Mouse (Mus musculus) kidney, postnatal 36 days (tissue): ENCODE results near the gene Alx1.
A peak's percentile ranks its signal among the peaks of the same experiment; 100 is the strongest.

ENCODE experiments used
- DNase-seq, 2 experiments: peaks; one replicate each; pipeline ENCODE4 v3.0.0; 2021 to 2022; ENCODE audit warnings: mixed read lengths in 2 of 2

The Alx1 gene

GRCm38 (mm10) chr10:103029730-103030490, at the start of gene Alx1:
Gene Alx1, minus strand, starts transcription at chr10:103030215.
- peak in 1 of 2 experiments; percentile 12 for DNase-seq

GRCm38 (mm10) chr10:103049593-103049992, 19.6 kb upstream of the Alx1 start:
- DNase-seq: no peak

DNA sequence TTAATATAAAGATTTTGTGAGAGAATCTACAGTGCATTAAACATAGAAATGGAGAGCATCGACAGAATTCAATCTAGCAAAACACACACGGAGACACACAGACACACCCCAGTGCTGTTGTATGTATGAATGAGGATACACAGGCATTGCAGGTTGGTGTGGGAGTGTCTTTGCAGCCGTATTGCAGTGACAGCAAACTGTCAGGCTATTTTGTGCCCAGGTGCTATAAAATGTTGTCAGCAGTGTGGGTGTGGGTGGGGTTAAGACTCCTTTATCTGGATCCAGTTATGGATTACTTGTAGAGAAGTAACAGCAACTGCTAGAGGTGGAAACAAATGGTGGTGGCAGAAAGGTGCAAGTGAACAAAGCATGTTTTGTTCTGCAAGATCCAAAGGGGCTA, 16.6 kb upstream of the Alx1 start:
- no peak for DNase-seq

DNA sequence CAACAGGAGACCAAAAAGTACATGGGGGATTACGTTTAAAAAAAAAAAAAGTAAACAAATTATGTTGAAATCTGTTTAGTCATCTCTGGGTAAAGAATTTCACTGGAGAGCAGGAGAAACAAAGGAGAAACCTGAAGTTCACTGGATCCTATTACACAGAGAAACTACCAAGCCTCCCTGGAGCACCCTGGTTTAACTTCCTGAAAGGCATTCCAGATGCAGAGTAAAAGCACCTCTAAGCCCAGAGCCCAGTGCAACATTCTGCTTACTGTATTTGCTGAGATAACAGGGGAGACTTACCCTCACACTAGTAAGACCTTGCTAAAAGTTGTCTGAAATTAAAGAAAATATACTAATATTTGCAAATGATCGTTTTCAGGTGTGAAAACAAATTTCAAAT, 15.0 kb upstream of the Alx1 start:
- no peak for DNase-seq

- no peak for DNase-seq
These were observed 5.1 kb upstream of the Alx1 start for GRCm38 (mm10) chr10:103035002-103035640.

DNA sequence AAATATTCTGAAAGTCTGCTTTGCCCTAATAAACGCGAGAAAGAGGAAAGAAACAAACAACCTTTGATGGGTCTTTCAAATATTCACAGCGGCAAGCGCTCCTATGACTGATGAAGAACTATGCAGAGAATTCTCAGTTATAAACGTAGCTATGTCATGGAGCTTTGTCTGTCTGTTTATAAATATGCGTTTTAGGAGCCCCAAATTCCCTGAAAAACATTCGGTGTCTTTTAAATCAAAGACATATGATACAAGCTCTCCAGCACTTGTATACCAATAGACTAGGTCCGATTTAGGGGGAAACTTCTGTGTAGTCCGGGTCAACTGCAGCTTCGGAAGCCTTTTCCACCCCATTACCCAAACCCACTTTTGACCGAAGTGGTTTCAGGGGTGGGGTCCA, 916 bp upstream of the Alx1 start:
- no peak for DNase-seq

- DNase-seq: no peak
These were observed 784 bp downstream of the Alx1 start for GRCm38 (mm10) chr10:103029132-103029729.

- DNase-seq: peak; percentile 30 to 56
These were observed 1.5 kb downstream of the Alx1 start for GRCm38 (mm10) chr10:103028253-103029131.

GRCm38 (mm10) chr10:103027931-103028252, 2.1 kb downstream of the Alx1 start:
- DNase-seq: peak in 1 of 2 experiments; percentile 6

- no peak for DNase-seq
These were observed 2.6 kb downstream of the Alx1 start for GRCm38 (mm10) chr10:103027226-103027930.

DNA sequence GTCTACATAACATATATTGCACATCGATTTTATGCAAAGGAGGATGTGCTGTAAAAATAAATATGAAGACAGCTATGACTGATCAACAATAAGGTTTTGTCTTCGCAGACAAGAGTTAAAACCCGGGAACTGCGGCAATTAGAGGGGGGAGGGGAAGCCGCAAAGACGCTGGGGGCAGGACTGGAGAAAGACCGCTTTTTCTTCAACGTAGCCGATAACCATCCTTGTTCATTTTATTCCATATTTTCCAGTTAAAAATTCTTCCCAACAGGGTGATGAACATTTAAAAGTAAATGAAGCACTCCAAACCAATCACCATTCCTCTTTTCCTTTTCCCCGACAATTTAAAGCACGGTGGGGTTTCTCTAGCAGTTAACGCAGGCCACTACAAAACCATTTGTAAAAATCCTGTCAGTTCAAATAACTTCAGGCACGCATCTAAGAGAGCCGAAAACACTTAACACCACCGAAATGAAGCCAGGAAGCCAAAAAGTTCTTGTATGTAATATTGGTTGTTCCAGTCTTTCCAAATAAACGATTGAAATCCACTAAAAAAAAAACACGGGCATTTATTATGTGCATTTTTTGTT, 3.3 kb downstream of the Alx1 start:
- DNase-seq: no peak

DNA sequence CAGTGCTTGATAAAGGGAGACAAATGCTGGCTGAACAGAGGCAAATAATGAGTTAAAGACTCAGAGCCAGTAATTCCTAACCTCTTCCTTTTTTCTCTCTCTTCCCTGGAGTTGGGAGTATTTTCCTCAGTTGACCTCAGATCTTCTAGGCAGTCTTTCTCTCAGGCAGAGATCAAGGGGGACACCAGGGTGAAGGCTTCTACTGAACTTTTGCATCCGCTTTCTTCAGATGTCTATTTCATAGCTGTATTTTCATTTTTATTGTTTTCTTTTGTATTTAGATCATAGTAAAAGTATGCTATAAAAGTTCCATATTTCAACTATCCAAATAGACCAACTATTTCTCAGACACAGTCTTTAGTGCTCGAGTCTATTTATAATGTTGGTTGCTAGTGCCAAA, 27.5 kb downstream of the Alx1 start:
- DNase-seq: no peak

DNA sequence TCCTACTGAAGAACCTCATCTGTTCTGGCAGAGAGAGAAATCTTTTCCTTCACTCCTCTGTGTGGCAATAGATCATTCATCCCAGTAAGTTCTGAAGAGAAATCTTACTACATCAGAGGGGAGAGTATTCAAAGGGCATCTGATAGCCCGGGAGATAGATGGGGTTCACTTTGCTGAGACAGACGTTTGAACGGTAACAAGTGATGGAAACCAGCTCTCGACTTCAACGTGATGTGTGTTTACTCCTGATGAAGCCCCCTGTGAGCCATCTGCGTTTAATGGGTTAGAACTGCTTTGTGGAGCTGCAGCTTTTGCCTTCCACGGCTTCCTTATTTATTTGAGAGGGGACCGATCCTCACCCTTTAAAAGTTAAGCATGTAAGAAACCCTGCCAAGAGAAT, 29.1 kb downstream of the Alx1 start:
- DNase-seq: no peak

DNA sequence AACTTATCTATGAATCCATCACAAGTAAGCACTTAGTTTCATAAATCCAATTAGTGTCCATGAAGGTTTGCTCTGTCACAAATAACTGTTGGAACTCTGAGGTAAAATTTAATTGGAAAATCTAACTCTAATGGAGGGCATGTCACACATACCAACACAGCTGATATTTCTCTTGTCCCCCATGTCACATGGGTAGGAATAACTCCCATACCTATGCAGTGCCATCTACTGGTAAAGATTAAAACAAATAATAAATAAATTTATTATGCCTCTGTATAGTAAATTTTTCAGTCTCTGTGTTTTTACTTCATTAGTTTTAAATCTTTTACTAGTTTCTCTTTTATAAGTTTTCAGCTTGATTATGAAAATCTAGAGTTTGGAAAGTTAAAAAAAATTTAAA, 30.4 kb downstream of the Alx1 start:
- no peak for DNase-seq

GRCm38 (mm10) chr10:102975106-102975505, 54.9 kb downstream of the Alx1 start:
- no peak for DNase-seq

GRCm38 (mm10) chr10:102959602-102960001, 70.4 kb downstream of the Alx1 start:
- DNase-seq: no peak
